Mouse (Mus musculus) lung, postnatal 0 days (tissue): Measurements from ENCODE around the gene Chn2.

ENCODE experiments used
- CTCF ChIP-seq: IDR thresholded peaks from 2 replicates; pipeline ENCODE4 v1.5.1; 2016; ENCODE audit warnings: antibody characterized with exemption, mild to moderate bottlenecking
- EP300 ChIP-seq: IDR thresholded peaks from 2 replicates; pipeline ENCODE4 v1.6.1; 2016; ENCODE audit warnings: antibody characterized with exemption, mild to moderate bottlenecking, control low read depth

- TF ChIP-seq CTCF: no peak
- TF ChIP-seq EP300: no peak
Measured at GRCm38 (mm10) chr6:54179056-54179873, 139.9 kb downstream of the Chn2 start.
